Mouse (Mus musculus): ENCODE data around the gene Tfap2e. TPM values are rescaled to one million over a fixed set of nuclear protein-coding genes. Genes with fewer than 3 reads are reported as not detected.

Tfap2e gene
- not detected for total RNA-seq (2023)

GRCm38 (mm10) chr4:126736001-126736414 lies at the start of gene Tfap2e:
TSS of gene Tfap2e (minus strand) at chr4:126736240.

GRCm38 (mm10) chr4:126753268-126754230 lies 17.5 kb upstream of the Tfap2e start, which contains the start of the genes Ncdn and AU040320:
TSS of gene Ncdn (minus strand) at chr4:126753438.
TSS of gene AU040320 (plus strand) at chr4:126753544.

GRCm38 (mm10) chr4:126677054-126678003 lies 58.7 kb downstream of the Tfap2e start, which contains the start of gene Psmb2:
TSS of gene Psmb2 (plus strand) at chr4:126677630.

Other genes with a start within 250 kb of the Tfap2e start
- 10 to 100 TPM; 10.1 to 13.5 TPM for gene Ago4, start 202.8 kb downstream of the Tfap2e start, total RNA-seq (2023)
- gene Clspn, start 179.3 kb downstream of the Tfap2e start, total RNA-seq (2023) = 10 to 100 TPM; 11.2 to 14.4 TPM
- gene 5730409E04Rik, start 126.4 kb downstream of the Tfap2e start, total RNA-seq (2023) = 1 to 10 TPM in 1 of 2 experiments, under 1 TPM in 1; 0.74 to 1.2 TPM
- gene Psmb2, start 58.6 kb downstream of the Tfap2e start, total RNA-seq (2023) = 10 to 100 TPM; 67.8 to 96.7 TPM
- 10 to 100 TPM; 30.1 to 30.9 TPM for gene Ncdn, start 17.2 kb upstream of the Tfap2e start, total RNA-seq (2023)
- 10 to 100 TPM; 57.9 to 60.4 TPM for gene AU040320, start 17.3 kb upstream of the Tfap2e start, total RNA-seq (2023)
- 10 to 100 TPM; 52.4 to 56.7 TPM for gene Zmym4, start 231.9 kb upstream of the Tfap2e start, total RNA-seq (2023)

Data from B cell, adult 67 days (primary cell).